Mouse (Mus musculus): Measurements from ENCODE around the gene Rab31. TPM values are rescaled to one million over a fixed set of nuclear protein-coding genes. Genes with fewer than 3 reads are reported as not detected.
"Not testable (repeated sequence)": the region's sequence is repeated elsewhere in the genome, so short reads cannot be mapped to it uniquely, and the experiment has no call there.

Gene Rab31
- polyA plus RNA-seq, 2 experiments: 2.7 to 5.0 TPM

- H3K36me3 ChIP-seq (replicated peaks; ENCODE audit: control insufficient read depth, insufficient read depth, low read depth): no peaks in the 10 kb centered on the region
- no peaks in the 10 kb centered on the region for H3K4me1 ChIP-seq (replicated peaks; ENCODE audit: control insufficient read depth in 2 of 2, insufficient read depth in 2 of 2, low read length in 1 of 2)
- H3K27ac ChIP-seq: no peak within 1 kb of the TSS
- H3K4me3 ChIP-seq (ENCODE audit: insufficient read depth in 1 of 2, low read depth in 2 of 2, low read length in 2 of 2): no peak within 1 kb of the TSS
- no peaks in the 10 kb centered on the region for H3K27me3 ChIP-seq (ENCODE audit: control insufficient read depth, insufficient read depth, low read length)
- no peak within 1 kb of the TSS for H3K9ac ChIP-seq (replicated peaks)
- H3K4me2 ChIP-seq (ENCODE audit: low read depth): no peak within 1 kb of the TSS
- no peak for TF ChIP-seq CTCF (IDR thresholded peaks at IDR 0.05; ENCODE audit: low read depth)
- TF ChIP-seq EP300 (IDR thresholded peaks at IDR 0.05; ENCODE audit: low read depth): no peak
- WGBS (ENCODE audit: insufficient replicate concordance): 70% methylated on average over 11 of the region's 11 CpGs
- DNase-seq (ENCODE audit: low read depth in 3 of 3, low spot score in 3 of 3) (no peak), ATAC-seq (ENCODE audit: insufficient read depth) (no peak)
- no peaks in the 10 kb centered on the region for H3K9me3 ChIP-seq (ENCODE audit: control insufficient read depth, low read length)
Measured at GRCm38 (mm10) chr17:65641734-65642218, 130.8 kb downstream of the Rab31 start, which contains the start of gene Txndc2. Gene Txndc2 (minus strand): TSS chr17:65642168.

GRCm38 (mm10) chr17:65639144-65639543 lies 133.4 kb downstream of the Rab31 start:
- WGBS (ENCODE audit: insufficient replicate concordance): 61% methylated on average over 1 of the region's 1 CpGs
- Histone ChIP-seq H3K36me3 (replicated peaks; ENCODE audit: control insufficient read depth, insufficient read depth, low read depth) (no peaks in the 10 kb centered on the region), H3K4me1 (replicated peaks; ENCODE audit: control insufficient read depth in 2 of 2, insufficient read depth in 2 of 2, low read length in 1 of 2) (peaks cover 0 to 3% of the 10 kb centered on the region in 2 experiments; a peak in 1 of 4 replicates), H3K4me3 (ENCODE audit: insufficient read depth in 1 of 2, low read depth in 2 of 2, low read length in 2 of 2) (no peak overlapping the region), H3K9me3 (ENCODE audit: control insufficient read depth, low read length) (no peaks in the 10 kb centered on the region), H3K27me3 (ENCODE audit: control insufficient read depth, insufficient read depth, low read length) (no peaks in the 10 kb centered on the region), H3K27ac (no peak overlapping the region), H3K4me2 (ENCODE audit: low read depth) (no peak overlapping the region), H3K9ac (replicated peaks) (no peak overlapping the region)
- DNase-seq (ENCODE audit: low read depth in 3 of 3, low spot score in 3 of 3) (no peak), ATAC-seq (ENCODE audit: insufficient read depth) (no peak)
- TF ChIP-seq EP300 (IDR thresholded peaks at IDR 0.05; ENCODE audit: low read depth) (no peak), CTCF (IDR thresholded peaks at IDR 0.05; ENCODE audit: low read depth) (no peak)

GRCm38 (mm10) chr17:65635715-65636360 lies 136.7 kb downstream of the Rab31 start:
- Histone ChIP-seq H3K4me3 (ENCODE audit: insufficient read depth in 1 of 2, low read depth in 2 of 2, low read length in 2 of 2) (no peak overlapping the region), H3K4me1 (replicated peaks; ENCODE audit: control insufficient read depth in 2 of 2, insufficient read depth in 2 of 2, low read length in 1 of 2) (peaks cover 0 to 3% of the 10 kb centered on the region in 2 experiments; a peak in 1 of 4 replicates), H3K9ac (replicated peaks) (no peak overlapping the region), H3K36me3 (replicated peaks; ENCODE audit: control insufficient read depth, insufficient read depth, low read depth) (no peaks in the 10 kb centered on the region), H3K4me2 (ENCODE audit: low read depth) (no peak overlapping the region), H3K27ac (no peak overlapping the region), H3K27me3 (ENCODE audit: control insufficient read depth, insufficient read depth, low read length) (no peaks in the 10 kb centered on the region), H3K9me3 (ENCODE audit: control insufficient read depth, low read length) (no peaks in the 10 kb centered on the region)
- ATAC-seq (ENCODE audit: insufficient read depth) (no peak), DNase-seq (ENCODE audit: low read depth in 3 of 3, low spot score in 3 of 3) (peak in 1 of 3 experiments; percentile 24)
- 22% methylated on average over 14 of the region's 14 CpGs for WGBS (ENCODE audit: insufficient replicate concordance)
- TF ChIP-seq CTCF (IDR thresholded peaks at IDR 0.05; ENCODE audit: low read depth) (no peak), EP300 (IDR thresholded peaks at IDR 0.05; ENCODE audit: low read depth) (no peak)

- no peak for TF ChIP-seq CTCF (IDR thresholded peaks at IDR 0.05; ENCODE audit: low read depth)
- no peak for TF ChIP-seq EP300 (IDR thresholded peaks at IDR 0.05; ENCODE audit: low read depth)
- H3K36me3 ChIP-seq (replicated peaks; ENCODE audit: control insufficient read depth, insufficient read depth, low read depth): no peaks in the 10 kb centered on the region
Measured at GRCm38 (mm10) chr17:65629943-65630342, 142.6 kb downstream of the Rab31 start.

GRCm38 (mm10) chr17:65628823-65629532 lies 143.6 kb downstream of the Rab31 start:
- H3K27me3 ChIP-seq (ENCODE audit: control insufficient read depth, insufficient read depth, low read length); ATAC-seq (ENCODE audit: insufficient read depth); H3K9ac ChIP-seq (replicated peaks); H3K36me3 ChIP-seq (replicated peaks; ENCODE audit: control insufficient read depth, insufficient read depth, low read depth); H3K4me1 ChIP-seq (replicated peaks; ENCODE audit: control insufficient read depth in 2 of 2, insufficient read depth in 2 of 2, low read length in 1 of 2); H3K27ac ChIP-seq; H3K4me2 ChIP-seq (ENCODE audit: low read depth); H3K4me3 ChIP-seq (ENCODE audit: insufficient read depth in 1 of 2, low read depth in 2 of 2, low read length in 2 of 2); DNase-seq (ENCODE audit: low read depth in 3 of 3, low spot score in 3 of 3); H3K9me3 ChIP-seq (ENCODE audit: control insufficient read depth, low read length): not testable (repeated sequence)
- WGBS (ENCODE audit: insufficient replicate concordance): 57% methylated on average over 13 of the region's 13 CpGs

More at GRCm38 (mm10) chr17:65629943-65630342, 142.6 kb downstream of the Rab31 start:
- no peaks in the 10 kb centered on the region for H3K4me1 ChIP-seq (replicated peaks; ENCODE audit: control insufficient read depth in 2 of 2, insufficient read depth in 2 of 2, low read length in 1 of 2)
- DNase-seq (ENCODE audit: low read depth in 3 of 3, low spot score in 3 of 3) (no peak), ATAC-seq (ENCODE audit: insufficient read depth) (no peak)
- no peaks in the 10 kb centered on the region for H3K27me3 ChIP-seq (ENCODE audit: control insufficient read depth, insufficient read depth, low read length)
- H3K9me3 ChIP-seq (ENCODE audit: control insufficient read depth, low read length): no peaks in the 10 kb centered on the region
- no peak overlapping the region for H3K9ac ChIP-seq (replicated peaks)
- WGBS (ENCODE audit: insufficient replicate concordance): 60% methylated on average over 6 of the region's 6 CpGs
- no peak overlapping the region for H3K27ac ChIP-seq
- no peak overlapping the region for H3K4me2 ChIP-seq (ENCODE audit: low read depth)
- no peak overlapping the region for H3K4me3 ChIP-seq (ENCODE audit: insufficient read depth in 1 of 2, low read depth in 2 of 2, low read length in 2 of 2)
